25 mouse cellular contexts compared by ENCODE assay signal in genomic region chr17:65604892-65605291, GRCm38 (mm10). TPM values are rescaled to one million over a fixed set of nuclear protein-coding genes. Genes with fewer than 3 reads are reported as not detected.
A peak's percentile ranks its signal among the peaks of the same experiment; 100 is the strongest.
DNase-seq lines count a peak whose midpoint lies in the region; ATAC-seq and TF ChIP-seq lines count a peak whose summit lies in the region.
"Had no signal": no experiment of that assay in that cellular context is flagged by ENCODE, and none has a peak within 500 bp of the region (broad histone marks: within the 10 kb centered on the region; RNA-seq: fewer than 3 reads in every experiment).

No protein-coding gene starts in this region.

- no peak for TF ChIP-seq EP300 in lung, postnatal 0 days (IDR thresholded peaks at IDR 0.05)

- H3K9me3 ChIP-seq in liver, embryonic 13.5 days (replicated peaks): no peaks in the 10 kb centered on the region
- no peaks in the 10 kb centered on the region for H3K9me3 ChIP-seq in liver, embryonic 11.5 days (ENCODE audit: control insufficient read depth, low read length)
- no peaks in the 10 kb centered on the region for H3K9me3 ChIP-seq in lung, postnatal 0 days (ENCODE audit: low read length)
- H3K9me3 ChIP-seq in hindbrain, postnatal 0 days (ENCODE audit: low read length): no peaks in the 10 kb centered on the region
- H3K9me3 ChIP-seq in heart, embryonic 10.5 days: no peaks in the 10 kb centered on the region
- H3K9me3 ChIP-seq: embryonic facial prominence, embryonic 15.5 days; forebrain, embryonic 10.5 days; hindbrain, embryonic 13.5 days had no signal

- DNase-seq in liver, embryonic 13.5 days: no peak
- DNase-seq in liver, embryonic 11.5 days (ENCODE audit: low spot score): no peak
- DNase-seq in lung, postnatal 0 days (ENCODE audit: low spot score): no peak
- no peak for DNase-seq in hindbrain, postnatal 0 days (ENCODE audit: low spot score)
- no peak for DNase-seq in heart, embryonic 10.5 days (ENCODE audit: low spot score)
- DNase-seq: adrenal gland, adult 2 months; adrenal gland, postnatal 25 days; cerebellum, adult 18-20 months; cerebellum, adult 9-11 months; embryo, embryonic 11 days; gastrocnemius, postnatal 25 days; heart, adult 11 months; heart, postnatal 10 days; heart, postnatal 4 days had no signal

- H3K36me3 ChIP-seq in liver, embryonic 13.5 days: peaks cover 6% of the 10 kb centered on the region
- H3K36me3 ChIP-seq in liver, embryonic 11.5 days (ENCODE audit: control insufficient read depth, insufficient read depth, low read length): no peaks in the 10 kb centered on the region
- no peaks in the 10 kb centered on the region for H3K36me3 ChIP-seq in lung, postnatal 0 days (ENCODE audit: insufficient read depth, low read length)
- H3K36me3 ChIP-seq in hindbrain, postnatal 0 days (ENCODE audit: insufficient read depth, low read length): no peaks in the 10 kb centered on the region
- no peaks in the 10 kb centered on the region for H3K36me3 ChIP-seq in heart, embryonic 10.5 days
- H3K36me3 ChIP-seq: embryonic facial prominence, embryonic 15.5 days; hindbrain, embryonic 13.5 days had no signal

- no peak for ATAC-seq in liver, embryonic 13.5 days (ENCODE audit: low read depth)
- ATAC-seq in liver, embryonic 11.5 days (replicated peaks; ENCODE audit: low FRiP score): no peak
- peak; percentile 50 for ATAC-seq in granulocyte monocyte progenitor cell, adult 5-6 weeks (replicated peaks; ENCODE audit: poor library complexity, severe bottlenecking)
- peak; percentile 14; the same call in 1 of the 2 replicates for ATAC-seq in megakaryocyte, adult 5-6 weeks (ENCODE audit: poor library complexity, severe bottlenecking)
- ATAC-seq in lung, postnatal 0 days: no peak
- ATAC-seq in hindbrain, postnatal 0 days: no peak
- ATAC-seq: forebrain, embryonic 14.5 days had no signal

- H3K27ac ChIP-seq in liver, embryonic 13.5 days: 0 out of 2 replicates have a peak overlapping the region, but pooled peaks have one; percentile 39
- H3K27ac ChIP-seq in liver, embryonic 11.5 days (ENCODE audit: low read depth, low read length): no peak overlapping the region
- no peak overlapping the region for H3K27ac ChIP-seq in lung, postnatal 0 days (ENCODE audit: low read length)
- H3K27ac ChIP-seq in hindbrain, postnatal 0 days: no peak overlapping the region
- H3K27ac ChIP-seq in heart, embryonic 10.5 days: no peak overlapping the region
- H3K27ac ChIP-seq: embryonic facial prominence, embryonic 15.5 days; forebrain, embryonic 10.5 days; hindbrain, embryonic 13.5 days had no signal

- H3K9ac ChIP-seq in liver, embryonic 13.5 days: no peak overlapping the region
- no peak overlapping the region for H3K9ac ChIP-seq in liver, embryonic 11.5 days (ENCODE audit: low read depth, low read length)
- no peak overlapping the region for H3K9ac ChIP-seq in lung, postnatal 0 days (replicated peaks; ENCODE audit: low read depth)
- H3K9ac ChIP-seq in hindbrain, postnatal 0 days (replicated peaks; ENCODE audit: low read length): no peak overlapping the region
- H3K9ac ChIP-seq: embryonic facial prominence, embryonic 15.5 days; hindbrain, embryonic 13.5 days had no signal

- TF ChIP-seq CTCF in lung, postnatal 0 days (IDR thresholded peaks at IDR 0.05): no peak
- TF ChIP-seq CTCF in hindbrain, postnatal 0 days (IDR thresholded peaks at IDR 0.05; ENCODE audit: low read depth): no peak

- no peaks in the 10 kb centered on the region for H3K27me3 ChIP-seq in liver, embryonic 13.5 days
- no peaks in the 10 kb centered on the region for H3K27me3 ChIP-seq in liver, embryonic 11.5 days (replicated peaks; ENCODE audit: control insufficient read depth, insufficient read depth, low read length)
- H3K27me3 ChIP-seq in lung, postnatal 0 days (replicated peaks; ENCODE audit: insufficient read depth, low read length): no peaks in the 10 kb centered on the region
- no peaks in the 10 kb centered on the region for H3K27me3 ChIP-seq in hindbrain, postnatal 0 days (ENCODE audit: insufficient read depth, low read length)
- H3K27me3 ChIP-seq in heart, embryonic 10.5 days (ENCODE audit: insufficient read depth, poor library complexity, severe bottlenecking): no peaks in the 10 kb centered on the region
- H3K27me3 ChIP-seq: CH12.LX; embryonic facial prominence, embryonic 15.5 days; hindbrain, embryonic 13.5 days; Patski had no signal

- no peak overlapping the region; the same call in 1 of the 2 replicates for H3K4me2 ChIP-seq in liver, embryonic 13.5 days
- H3K4me2 ChIP-seq in liver, embryonic 11.5 days: no peak overlapping the region
- H3K4me2 ChIP-seq in lung, postnatal 0 days (replicated peaks; ENCODE audit: low read depth, low read length): no peak overlapping the region
- H3K4me2 ChIP-seq in hindbrain, postnatal 0 days (ENCODE audit: low read depth, low read length): no peak overlapping the region
- H3K4me2 ChIP-seq: embryonic facial prominence, embryonic 15.5 days; hindbrain, embryonic 13.5 days had no signal

- H3K4me1 ChIP-seq in liver, embryonic 13.5 days (replicated peaks): peaks cover 85% of the 10 kb centered on the region
- H3K4me1 ChIP-seq in liver, embryonic 11.5 days (replicated peaks; ENCODE audit: control insufficient read depth, insufficient read depth, low read length): peaks cover 67% of the 10 kb centered on the region
- peaks cover 35% of the 10 kb centered on the region for H3K4me1 ChIP-seq in lung, postnatal 0 days (ENCODE audit: insufficient read depth, low read depth, low read length)
- peaks cover 10% of the 10 kb centered on the region; the same call in 1 of the 2 replicates for H3K4me1 ChIP-seq in hindbrain, postnatal 0 days (ENCODE audit: insufficient read depth, low read length)
- peaks cover 57% of the 10 kb centered on the region for H3K4me1 ChIP-seq in heart, embryonic 10.5 days

- no peak overlapping the region for H3K4me3 ChIP-seq in liver, embryonic 13.5 days (replicated peaks)
- H3K4me3 ChIP-seq in liver, embryonic 11.5 days (ENCODE audit: low read depth, low read length): no peak overlapping the region
- no peak overlapping the region for H3K4me3 ChIP-seq in lung, postnatal 0 days (ENCODE audit: low read depth, low read length)
- no peak overlapping the region for H3K4me3 ChIP-seq in hindbrain, postnatal 0 days (ENCODE audit: low read length)
- no peak overlapping the region for H3K4me3 ChIP-seq in heart, embryonic 10.5 days
- H3K4me3 ChIP-seq: embryonic facial prominence, embryonic 15.5 days; forebrain, embryonic 10.5 days; hindbrain, embryonic 13.5 days had no signal

RNA-seq across cellular contexts. Expression of gene Vapa, which starts 8.5 kb away (rescaled TPM):
- polyA plus RNA-seq in liver, embryonic 13.5 days (2015; fragmentation: Nextera tagmentation; extraction: Ambion mirVana): 76.8 and 91.4 TPM in 2 replicates
- polyA plus RNA-seq in liver, embryonic 11.5 days (2014; fragmentation: Nextera tagmentation; extraction: Ambion mirVana): 158 and 163 TPM in 2 replicates
- total RNA-seq in granulocyte monocyte progenitor cell, adult 5-6 weeks (2014; fragmentation: Nextera tagmentation): 131 and 169 TPM in 2 replicates
- total RNA-seq in granulocyte monocyte progenitor cell, adult 5-6 weeks (2017): 127 and 134 TPM in 2 replicates
- 169 and 178 TPM in 2 replicates for total RNA-seq in megakaryocyte, adult 5-6 weeks (2015)
- 110 and 122 TPM in 2 replicates for total RNA-seq in megakaryocyte, adult 5-6 weeks (2017)
- polyA plus RNA-seq in lung, postnatal 0 days (2015; fragmentation: Nextera tagmentation; extraction: Ambion mirVana): 221 and 231 TPM in 2 replicates
- 97.4 and 103 TPM in 2 replicates for total RNA-seq in hindbrain, postnatal 0 days (2014; rRNA removed)
- 296 and 298 TPM in 2 replicates for polyA plus RNA-seq in hindbrain, postnatal 0 days (2015; fragmentation: Nextera tagmentation; extraction: Ambion mirVana)
- 153 and 179 TPM in 2 replicates for polyA plus RNA-seq in heart, embryonic 10.5 days (2016; fragmentation: Nextera tagmentation; extraction: Ambion mirVana)

RNA-seq across cellular contexts. Expression of gene Txndc2, which starts 37.1 kb away (rescaled TPM):
- polyA plus RNA-seq in liver, embryonic 13.5 days (2015; fragmentation: Nextera tagmentation; extraction: Ambion mirVana): not detected in 2 replicates
- not detected in 2 replicates for polyA plus RNA-seq in liver, embryonic 11.5 days (2014; fragmentation: Nextera tagmentation; extraction: Ambion mirVana)
- total RNA-seq in granulocyte monocyte progenitor cell, adult 5-6 weeks (2014; fragmentation: Nextera tagmentation): not detected in 2 replicates
- total RNA-seq in granulocyte monocyte progenitor cell, adult 5-6 weeks (2017): not detected in 2 replicates
- not detected in 2 replicates for total RNA-seq in megakaryocyte, adult 5-6 weeks (2015)
- total RNA-seq in megakaryocyte, adult 5-6 weeks (2017): not detected in 2 replicates
- polyA plus RNA-seq in lung, postnatal 0 days (2015; fragmentation: Nextera tagmentation; extraction: Ambion mirVana): 0.10 and 0.12 TPM in 2 replicates
- not detected in 2 replicates for total RNA-seq in hindbrain, postnatal 0 days (2014; rRNA removed)
- polyA plus RNA-seq in hindbrain, postnatal 0 days (2015; fragmentation: Nextera tagmentation; extraction: Ambion mirVana): 0.10 and 0.13 TPM in 2 replicates
- 0.12 TPM in 1 of 2 replicates, not detected in the other for polyA plus RNA-seq in heart, embryonic 10.5 days (2016; fragmentation: Nextera tagmentation; extraction: Ambion mirVana)
- total RNA-seq: CH12.LX; gastrocnemius, postnatal 25 days had no signal
- polyA plus RNA-seq: activated CD4-positive, CD25-positive, alpha-beta regulatory T cell, adult 4 months; erythroblast, embryonic 14.5 days; forebrain, embryonic 10.5 days; heart, embryonic 14.5 days; Patski had no signal

Comparison
In these comparisons a context has a peak if more than half of its experiments do, and no peak if none do; other contexts are left out.
1. ATAC-seq: peak in granulocyte monocyte progenitor cell, adult 5-6 weeks (single experiment) and megakaryocyte, adult 5-6 weeks (single experiment); none in liver, embryonic 13.5 days (single experiment), liver, embryonic 11.5 days (single experiment), lung, postnatal 0 days (single experiment) and hindbrain, postnatal 0 days (single experiment).